Mouse (Mus musculus): ENCODE data around the gene Lrrc73. TPM values are rescaled to one million over a fixed set of nuclear protein-coding genes. Genes with fewer than 3 reads are reported as not detected.

Gene Lrrc73
- polyA plus RNA-seq, 1 experiment, result 0.27 TPM

DNA sequence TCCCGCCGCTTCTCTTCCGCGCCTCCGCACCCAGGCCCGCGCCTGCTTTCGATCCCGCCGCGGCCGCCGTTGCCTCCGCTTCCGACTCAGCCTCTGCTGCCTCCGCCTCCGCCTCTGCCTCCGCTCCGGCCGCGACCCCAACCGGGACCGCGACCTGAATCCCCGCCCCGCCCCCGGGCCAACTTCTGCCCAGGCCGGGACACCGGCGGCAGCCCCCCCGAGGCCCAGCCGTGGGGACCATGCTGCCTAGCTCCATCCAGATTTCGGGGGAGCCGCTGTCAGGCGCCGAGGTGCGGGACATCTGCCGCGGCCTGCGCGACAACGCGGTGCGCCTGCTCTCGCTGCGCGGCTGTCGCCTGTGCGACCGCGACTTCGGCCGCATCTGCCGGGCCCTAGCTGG lies 775 bp downstream of the Lrrc73 start:
- peak overlapping the region; percentile 58 for H3K4me3 ChIP-seq (replicated peaks)
- peaks cover 32% of the 10 kb centered on the region for H3K4me1 ChIP-seq (ENCODE audit: control insufficient read depth)
- TF ChIP-seq TAL1 (IDR thresholded peaks at IDR 0.05; ENCODE audit: low read length), result no peak
- no peaks in the 10 kb centered on the region; the same call in 1 of the 2 replicates for H3K9me3 ChIP-seq (ENCODE audit: control insufficient read depth, low read length)
- peaks cover 37% of the 10 kb centered on the region for H3K27me3 ChIP-seq (ENCODE audit: control insufficient read depth)
- peaks cover 59% of the 10 kb centered on the region for H3K36me3 ChIP-seq (ENCODE audit: control insufficient read depth)

DNA sequence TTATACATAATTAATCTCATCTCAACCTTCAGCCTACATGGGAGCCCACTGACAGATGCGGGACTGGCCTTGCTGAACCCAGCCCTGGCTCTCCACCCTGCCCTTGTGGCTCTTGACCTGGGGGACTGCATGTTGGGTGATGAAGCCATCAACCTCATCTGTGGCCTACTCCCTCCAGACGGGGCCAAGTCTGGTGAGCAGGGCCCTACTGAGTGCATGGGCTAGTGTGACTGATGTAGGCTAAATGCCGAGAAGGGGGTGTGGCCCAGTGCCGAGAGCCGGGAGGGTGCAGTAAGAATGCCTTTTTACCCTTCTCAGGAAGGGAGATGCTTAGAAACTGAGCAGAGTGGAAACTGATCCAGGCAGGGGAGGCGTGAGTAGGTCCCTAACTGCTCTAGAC lies 1.8 kb downstream of the Lrrc73 start:
- H3K4me3 ChIP-seq (replicated peaks), result no peak overlapping the region
- peaks cover 59% of the 10 kb centered on the region for H3K36me3 ChIP-seq (ENCODE audit: control insufficient read depth)
- H3K9me3 ChIP-seq (ENCODE audit: control insufficient read depth, low read length), result no peaks in the 10 kb centered on the region; the same call in 1 of the 2 replicates
- TF ChIP-seq TAL1 (IDR thresholded peaks at IDR 0.05; ENCODE audit: low read length) (no peak), GATA1 (IDR thresholded peaks at IDR 0.05; ENCODE audit: low read length) (no peak)
- H3K27me3 ChIP-seq (ENCODE audit: control insufficient read depth), result peaks cover 37% of the 10 kb centered on the region
- peaks cover 23% of the 10 kb centered on the region for H3K4me1 ChIP-seq (ENCODE audit: control insufficient read depth)

DNA sequence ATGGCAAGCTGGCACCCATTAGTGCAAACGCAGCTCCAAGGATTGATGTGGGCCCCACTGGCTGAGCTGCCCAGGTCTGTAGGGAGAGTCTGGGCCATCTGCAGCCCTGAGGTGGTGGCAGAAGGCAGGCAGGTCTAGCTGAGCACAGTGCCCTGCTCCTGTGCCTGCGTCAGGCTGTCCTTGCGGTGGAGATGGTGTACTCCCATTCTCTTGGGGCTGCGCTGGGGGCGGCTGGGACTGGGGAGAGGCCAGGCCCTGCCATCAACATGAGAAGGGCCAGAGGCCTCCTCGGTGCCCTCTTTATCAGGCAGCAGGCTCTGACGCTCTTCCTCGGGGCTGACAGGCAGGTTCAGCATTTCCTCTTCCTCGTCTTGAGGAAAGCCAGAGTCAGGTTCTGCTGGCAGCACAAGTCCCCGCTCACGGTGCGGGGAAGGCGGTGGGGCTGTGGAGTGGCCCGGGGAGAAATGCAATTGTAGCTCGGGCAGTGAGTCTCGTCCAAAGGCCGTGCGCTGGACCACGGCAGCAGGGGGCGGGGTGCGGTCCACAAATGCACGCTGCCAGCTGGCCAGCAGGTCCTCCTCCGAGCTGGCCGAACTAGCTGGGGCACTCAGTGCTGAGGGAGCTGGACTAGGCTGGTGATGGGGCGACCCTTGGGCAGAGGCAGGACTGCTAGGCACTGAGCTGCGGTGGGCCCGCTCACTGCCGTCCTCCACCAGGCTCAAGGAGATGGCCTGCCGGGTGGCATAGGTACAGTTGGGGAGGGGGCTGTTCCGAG lies 5.1 kb downstream of the Lrrc73 start:
- Histone ChIP-seq H3K27me3 (ENCODE audit: control insufficient read depth) (peaks cover 30% of the 10 kb centered on the region), H3K4me1 (ENCODE audit: control insufficient read depth) (peaks cover 13% of the 10 kb centered on the region), H3K4me3 (replicated peaks) (no peak overlapping the region), H3K36me3 (ENCODE audit: control insufficient read depth) (peaks cover 66% of the 10 kb centered on the region), H3K9me3 (ENCODE audit: control insufficient read depth, low read length) (no peaks in the 10 kb centered on the region; the same call in 1 of the 2 replicates)
- TF ChIP-seq GATA1 (IDR thresholded peaks at IDR 0.05; ENCODE audit: low read length) (no peak), TAL1 (IDR thresholded peaks at IDR 0.05; ENCODE audit: low read length) (no peak)

- peaks cover 78% of the 10 kb centered on the region for H3K36me3 ChIP-seq (ENCODE audit: control insufficient read depth)
- no peaks in the 10 kb centered on the region; the same call in 1 of the 2 replicates for H3K9me3 ChIP-seq (ENCODE audit: control insufficient read depth, low read length)
- H3K27me3 ChIP-seq (ENCODE audit: control insufficient read depth), result peaks cover 18% of the 10 kb centered on the region
- H3K4me3 ChIP-seq (replicated peaks), result no peak overlapping the region
- no peak for TF ChIP-seq TAL1 (IDR thresholded peaks at IDR 0.05; ENCODE audit: low read length)
- no peak for TF ChIP-seq GATA1 (IDR thresholded peaks at IDR 0.05; ENCODE audit: low read length)
- H3K4me1 ChIP-seq (ENCODE audit: control insufficient read depth), result peaks cover 1% of the 10 kb centered on the region
Observed at GRCm38 (mm10) chr17:46259675-46260074, 6.3 kb downstream of the Lrrc73 start.

- no peaks in the 10 kb centered on the region for H3K9me3 ChIP-seq (ENCODE audit: control insufficient read depth, low read length)
- peaks cover 100% of the 10 kb centered on the region for H3K36me3 ChIP-seq (ENCODE audit: control insufficient read depth)
- no peak overlapping the region for H3K4me3 ChIP-seq (replicated peaks)
- peaks cover 1% of the 10 kb centered on the region for H3K4me1 ChIP-seq (ENCODE audit: control insufficient read depth)
- no peaks in the 10 kb centered on the region for H3K27me3 ChIP-seq (ENCODE audit: control insufficient read depth)
- TF ChIP-seq GATA1 (IDR thresholded peaks at IDR 0.05; ENCODE audit: low read length) (no peak), TAL1 (IDR thresholded peaks at IDR 0.05; ENCODE audit: low read length) (no peak)
Observed at GRCm38 (mm10) chr17:46262201-46262694, 8.9 kb downstream of the Lrrc73 start.

DNA sequence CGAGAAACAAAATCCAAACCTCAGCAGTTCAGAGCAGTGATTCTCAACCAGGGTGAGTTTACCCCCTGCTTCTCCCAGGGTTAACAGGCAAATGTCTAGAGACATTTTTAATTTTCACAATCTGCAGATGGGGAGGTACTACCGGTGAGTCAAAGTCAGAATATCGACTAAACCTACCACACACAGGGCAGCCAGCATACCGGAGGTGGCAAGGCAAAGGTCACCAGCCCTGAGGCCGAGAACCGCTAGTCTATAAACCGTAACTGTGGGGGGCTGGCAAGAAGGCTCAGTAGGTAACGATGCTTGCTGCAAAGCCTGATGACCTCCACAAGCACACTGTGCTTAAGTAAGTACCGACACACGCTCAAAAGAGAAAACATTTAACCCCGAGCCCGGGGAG lies 12.2 kb downstream of the Lrrc73 start:
- Histone ChIP-seq H3K36me3 (ENCODE audit: control insufficient read depth) (peaks cover 100% of the 10 kb centered on the region), H3K4me3 (replicated peaks) (no peak overlapping the region), H3K9me3 (ENCODE audit: control insufficient read depth, low read length) (no peaks in the 10 kb centered on the region), H3K27me3 (ENCODE audit: control insufficient read depth) (no peaks in the 10 kb centered on the region), H3K4me1 (ENCODE audit: control insufficient read depth) (no peaks in the 10 kb centered on the region)
- TF ChIP-seq GATA1 (IDR thresholded peaks at IDR 0.05; ENCODE audit: low read length), result no peak
- no peak for TF ChIP-seq TAL1 (IDR thresholded peaks at IDR 0.05; ENCODE audit: low read length)

GRCm38 (mm10) chr17:46265918-46266618 lies 12.7 kb downstream of the Lrrc73 start:
- TF ChIP-seq GATA1 (IDR thresholded peaks at IDR 0.05; ENCODE audit: low read length), result no peak
- TF ChIP-seq TAL1 (IDR thresholded peaks at IDR 0.05; ENCODE audit: low read length), result no peak
- Histone ChIP-seq H3K4me3 (replicated peaks) (no peak overlapping the region), H3K27me3 (ENCODE audit: control insufficient read depth) (no peaks in the 10 kb centered on the region), H3K9me3 (ENCODE audit: control insufficient read depth, low read length) (no peaks in the 10 kb centered on the region), H3K36me3 (ENCODE audit: control insufficient read depth) (peaks cover 100% of the 10 kb centered on the region), H3K4me1 (ENCODE audit: control insufficient read depth) (no peaks in the 10 kb centered on the region)

GRCm38 (mm10) chr17:46266986-46267385 lies 13.7 kb downstream of the Lrrc73 start:
- no peaks in the 10 kb centered on the region for H3K9me3 ChIP-seq (ENCODE audit: control insufficient read depth, low read length)
- no peaks in the 10 kb centered on the region for H3K4me1 ChIP-seq (ENCODE audit: control insufficient read depth)
- H3K4me3 ChIP-seq (replicated peaks), result no peak overlapping the region
- peaks cover 100% of the 10 kb centered on the region for H3K36me3 ChIP-seq (ENCODE audit: control insufficient read depth)
- no peaks in the 10 kb centered on the region for H3K27me3 ChIP-seq (ENCODE audit: control insufficient read depth)
- TF ChIP-seq GATA1 (IDR thresholded peaks at IDR 0.05; ENCODE audit: low read length) (no peak), TAL1 (IDR thresholded peaks at IDR 0.05; ENCODE audit: low read length) (no peak)

GRCm38 (mm10) chr17:46267511-46267910 lies 14.2 kb downstream of the Lrrc73 start:
- Histone ChIP-seq H3K4me1 (ENCODE audit: control insufficient read depth) (no peaks in the 10 kb centered on the region), H3K4me3 (replicated peaks) (no peak overlapping the region), H3K9me3 (ENCODE audit: control insufficient read depth, low read length) (no peaks in the 10 kb centered on the region), H3K27me3 (ENCODE audit: control insufficient read depth) (no peaks in the 10 kb centered on the region), H3K36me3 (ENCODE audit: control insufficient read depth) (peaks cover 98% of the 10 kb centered on the region)
- TF ChIP-seq TAL1 (IDR thresholded peaks at IDR 0.05; ENCODE audit: low read length) (no peak), GATA1 (IDR thresholded peaks at IDR 0.05; ENCODE audit: low read length) (no peak)

Data from erythroblast, embryonic 14.5 days (primary cell).